Mouse (Mus musculus): Measurements from ENCODE around the gene Aldh1l1. TPM values are rescaled to one million over a fixed set of nuclear protein-coding genes. Genes with fewer than 3 reads are reported as not detected.

Gene Aldh1l1
- polyA plus RNA-seq, 1 experiment from 2014 or later, result 1.2 TPM

DNA sequence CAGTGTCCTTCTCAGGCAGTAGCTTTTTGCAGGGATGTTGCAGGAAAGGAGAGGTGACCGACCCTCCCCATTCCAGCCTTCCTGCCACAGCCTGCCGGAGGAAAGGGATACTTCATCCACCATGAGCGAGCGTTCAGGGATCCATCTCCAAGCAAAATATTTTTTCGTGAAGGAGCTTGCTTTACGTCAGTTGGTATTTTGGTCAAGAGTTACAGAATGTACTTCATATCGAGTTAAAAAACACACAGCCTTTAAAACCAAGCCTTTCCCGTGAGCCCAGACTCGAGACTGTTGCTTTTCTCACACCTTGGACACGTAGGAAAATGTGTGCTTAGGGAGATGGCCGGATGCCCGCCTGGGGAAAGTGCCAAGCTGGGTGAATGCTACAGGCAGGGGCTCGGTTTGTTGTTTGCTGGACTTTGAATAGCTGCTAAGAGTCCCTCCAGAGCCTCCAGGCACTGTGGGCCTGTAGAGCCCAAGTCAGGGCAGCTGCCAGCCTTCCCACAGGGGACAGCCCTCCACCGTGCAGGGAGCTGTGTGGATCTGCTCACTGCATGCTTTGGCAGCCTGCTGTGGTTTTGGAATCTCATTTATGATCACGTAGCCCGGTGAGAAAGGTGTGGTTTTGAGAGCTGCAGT is 20.6 kb downstream of the Aldh1l1 start:
- WGBS (ENCODE audit: insufficient replicate concordance), result 49% methylated on average over 16 of the region's 16 CpGs
- H3K4me2 ChIP-seq, result no peak overlapping the region
- H3K36me3 ChIP-seq (ENCODE audit: control insufficient read depth, insufficient read depth, low read length), result no peaks in the 10 kb centered on the region
- H3K9me3 ChIP-seq (replicated peaks; ENCODE audit: control insufficient read depth, low read length), result no peaks in the 10 kb centered on the region
- H3K4me3 ChIP-seq (ENCODE audit: low read depth, low read length), result no peak overlapping the region
- H3K9ac ChIP-seq (ENCODE audit: low read depth, low read length), result peak overlapping the region; percentile 59
- peak overlapping the region; percentile 41 for H3K27ac ChIP-seq (ENCODE audit: low read depth, low read length)
- H3K4me1 ChIP-seq (ENCODE audit: control insufficient read depth, insufficient read depth, low read length), result peaks cover 30% of the 10 kb centered on the region
- H3K27me3 ChIP-seq (ENCODE audit: control insufficient read depth, insufficient read depth, low read length), result no peaks in the 10 kb centered on the region
- no peak for ATAC-seq (replicated peaks; ENCODE audit: insufficient number of reproducible peaks, low FRiP score, low TSS enrichment)

GRCm38 (mm10) chr6:90507443-90507842 is 21.2 kb downstream of the Aldh1l1 start:
- Histone ChIP-seq H3K4me3 (ENCODE audit: low read depth, low read length) (no peak overlapping the region), H3K9ac (ENCODE audit: low read depth, low read length) (peak overlapping the region; percentile 59; the same call in 1 of the 2 replicates), H3K4me2 (no peak overlapping the region)

GRCm38 (mm10) chr6:90508197-90508624 is 22.0 kb downstream of the Aldh1l1 start:
- H3K4me3 ChIP-seq (ENCODE audit: low read depth, low read length), result no peak overlapping the region
- no peaks in the 10 kb centered on the region for H3K9me3 ChIP-seq (replicated peaks; ENCODE audit: control insufficient read depth, low read length)
- H3K4me2 ChIP-seq, result peak overlapping the region; percentile 16; the same call in 1 of the 2 replicates
- H3K27ac ChIP-seq (ENCODE audit: low read depth, low read length), result peak overlapping the region; percentile 54
- WGBS (ENCODE audit: insufficient replicate concordance), result 37% methylated on average over 4 of the region's 4 CpGs
- H3K4me1 ChIP-seq (ENCODE audit: control insufficient read depth, insufficient read depth, low read length), result peaks cover 30% of the 10 kb centered on the region
- no peaks in the 10 kb centered on the region for H3K36me3 ChIP-seq (ENCODE audit: control insufficient read depth, insufficient read depth, low read length)
- no peaks in the 10 kb centered on the region for H3K27me3 ChIP-seq (ENCODE audit: control insufficient read depth, insufficient read depth, low read length)
- no peak overlapping the region for H3K9ac ChIP-seq (ENCODE audit: low read depth, low read length)
- ATAC-seq (replicated peaks; ENCODE audit: insufficient number of reproducible peaks, low FRiP score, low TSS enrichment), result peak; percentile 53

More at GRCm38 (mm10) chr6:90507443-90507842, 21.2 kb downstream of the Aldh1l1 start:
- no peak for ATAC-seq (replicated peaks; ENCODE audit: insufficient number of reproducible peaks, low FRiP score, low TSS enrichment)
- no peaks in the 10 kb centered on the region for H3K27me3 ChIP-seq (ENCODE audit: control insufficient read depth, insufficient read depth, low read length)
- peak overlapping the region; percentile 54 for H3K27ac ChIP-seq (ENCODE audit: low read depth, low read length)
- no peaks in the 10 kb centered on the region for H3K9me3 ChIP-seq (replicated peaks; ENCODE audit: control insufficient read depth, low read length)
- no peaks in the 10 kb centered on the region for H3K36me3 ChIP-seq (ENCODE audit: control insufficient read depth, insufficient read depth, low read length)
- peaks cover 30% of the 10 kb centered on the region for H3K4me1 ChIP-seq (ENCODE audit: control insufficient read depth, insufficient read depth, low read length)

DNA sequence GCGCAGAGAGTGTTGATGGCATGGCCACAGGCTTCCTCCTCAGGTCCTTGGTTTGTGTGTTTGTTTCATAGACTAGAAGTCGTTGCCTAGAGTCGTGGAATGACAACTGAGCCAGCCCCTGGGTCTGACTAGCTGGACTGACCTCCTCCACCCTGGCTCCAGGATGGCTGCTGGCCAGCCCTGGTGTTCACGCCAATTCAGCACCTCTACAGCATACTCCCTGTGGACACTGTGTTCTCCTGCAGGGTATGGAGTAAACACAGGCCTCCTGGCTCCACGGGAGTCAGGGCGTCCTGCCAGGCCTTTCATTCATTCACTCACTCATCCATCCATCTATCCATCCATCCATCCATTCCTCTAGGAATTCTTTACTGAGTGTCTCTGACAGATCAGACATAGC is 22.9 kb downstream of the Aldh1l1 start:
- 51% methylated on average over 6 of the region's 6 CpGs for whole genome bisulfite sequencing (ENCODE audit: insufficient replicate concordance)

GRCm38 (mm10) chr6:90512416-90512815 is 26.2 kb downstream of the Aldh1l1 start:
- WGBS (ENCODE audit: insufficient replicate concordance), result 76% methylated on average over 5 of the region's 5 CpGs
- no peak for ATAC-seq (replicated peaks; ENCODE audit: insufficient number of reproducible peaks, low FRiP score, low TSS enrichment)

More for the DNA sequence above, 22.9 kb downstream of the Aldh1l1 start:
- H3K27me3 ChIP-seq (ENCODE audit: control insufficient read depth, insufficient read depth, low read length), result no peaks in the 10 kb centered on the region
- H3K36me3 ChIP-seq (ENCODE audit: control insufficient read depth, insufficient read depth, low read length), result no peaks in the 10 kb centered on the region
- H3K4me1 ChIP-seq (ENCODE audit: control insufficient read depth, insufficient read depth, low read length), result peaks cover 30% of the 10 kb centered on the region
- no peak overlapping the region for H3K9ac ChIP-seq (ENCODE audit: low read depth, low read length)
- H3K27ac ChIP-seq (ENCODE audit: low read depth, low read length), result peak overlapping the region; percentile 54
- ATAC-seq (replicated peaks; ENCODE audit: insufficient number of reproducible peaks, low FRiP score, low TSS enrichment), result 0 out of 2 replicates have a peak, but pooled peaks have one; percentile 22
- no peak overlapping the region for H3K4me2 ChIP-seq
- no peak overlapping the region for H3K4me3 ChIP-seq (ENCODE audit: low read depth, low read length)
- no peaks in the 10 kb centered on the region for H3K9me3 ChIP-seq (replicated peaks; ENCODE audit: control insufficient read depth, low read length)

DNA sequence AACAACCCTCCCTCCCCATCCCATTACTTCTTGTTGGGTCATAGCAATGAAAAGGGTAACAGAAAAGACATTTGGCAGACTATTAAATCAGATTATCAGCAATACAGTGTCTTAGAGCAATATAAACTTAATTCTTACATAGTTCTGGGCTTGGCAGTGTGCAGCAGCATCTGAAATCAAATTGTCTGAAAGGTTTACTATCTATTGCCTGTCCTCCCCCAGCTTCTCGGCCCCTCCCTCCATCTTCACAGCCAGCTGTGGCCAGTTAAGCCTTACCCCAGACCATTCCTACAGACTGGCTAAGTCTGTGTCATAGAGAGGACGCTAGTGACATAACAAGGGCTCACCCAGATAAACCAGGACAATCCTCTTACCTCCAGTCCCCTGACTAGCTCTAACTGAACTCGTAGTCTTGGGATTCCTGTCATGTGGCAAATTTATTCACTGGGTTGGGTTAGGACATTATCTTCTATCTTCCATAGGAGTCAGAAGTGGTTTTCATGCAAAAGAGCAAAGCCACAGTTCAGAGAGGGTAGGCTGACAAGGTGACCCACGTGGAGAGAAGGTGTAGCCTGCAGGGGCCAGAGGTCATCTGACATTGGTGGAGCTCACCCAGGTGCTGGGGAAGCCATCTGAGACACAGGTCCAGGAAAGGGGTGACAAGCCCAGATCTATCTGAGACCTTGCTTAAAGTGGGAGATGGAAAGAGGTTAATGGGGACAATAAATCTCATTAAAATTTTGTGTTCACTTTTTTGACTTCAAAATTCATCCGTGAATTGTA is 27.0 kb downstream of the Aldh1l1 start:
- Histone ChIP-seq H3K9ac (ENCODE audit: low read depth, low read length) (no peak overlapping the region), H3K4me2 (no peak overlapping the region), H3K4me3 (ENCODE audit: low read depth, low read length) (no peak overlapping the region), H3K4me1 (ENCODE audit: control insufficient read depth, insufficient read depth, low read length) (peaks cover 11% of the 10 kb centered on the region), H3K27ac (ENCODE audit: low read depth, low read length) (no peak overlapping the region), H3K36me3 (ENCODE audit: control insufficient read depth, insufficient read depth, low read length) (no peaks in the 10 kb centered on the region), H3K9me3 (replicated peaks; ENCODE audit: control insufficient read depth, low read length) (no peaks in the 10 kb centered on the region), H3K27me3 (ENCODE audit: control insufficient read depth, insufficient read depth, low read length) (no peaks in the 10 kb centered on the region)
- WGBS (ENCODE audit: insufficient replicate concordance), result 61% methylated on average over 5 of the region's 5 CpGs
- no peak for ATAC-seq (replicated peaks; ENCODE audit: insufficient number of reproducible peaks, low FRiP score, low TSS enrichment)

More at GRCm38 (mm10) chr6:90512416-90512815, 26.2 kb downstream of the Aldh1l1 start:
- no peaks in the 10 kb centered on the region for H3K9me3 ChIP-seq (replicated peaks; ENCODE audit: control insufficient read depth, low read length)
- peaks cover 19% of the 10 kb centered on the region for H3K4me1 ChIP-seq (ENCODE audit: control insufficient read depth, insufficient read depth, low read length)
- H3K4me2 ChIP-seq, result no peak overlapping the region
- no peaks in the 10 kb centered on the region for H3K27me3 ChIP-seq (ENCODE audit: control insufficient read depth, insufficient read depth, low read length)
- no peak overlapping the region for H3K9ac ChIP-seq (ENCODE audit: low read depth, low read length)
- no peak overlapping the region for H3K27ac ChIP-seq (ENCODE audit: low read depth, low read length)
- no peaks in the 10 kb centered on the region for H3K36me3 ChIP-seq (ENCODE audit: control insufficient read depth, insufficient read depth, low read length)
- no peak overlapping the region for H3K4me3 ChIP-seq (ENCODE audit: low read depth, low read length)

GRCm38 (mm10) chr6:90514369-90514768 is 28.1 kb downstream of the Aldh1l1 start:
- Histone ChIP-seq H3K4me3 (ENCODE audit: low read depth, low read length) (no peak overlapping the region), H3K4me2 (no peak overlapping the region), H3K27me3 (ENCODE audit: control insufficient read depth, insufficient read depth, low read length) (no peaks in the 10 kb centered on the region), H3K9me3 (replicated peaks; ENCODE audit: control insufficient read depth, low read length) (no peaks in the 10 kb centered on the region), H3K4me1 (ENCODE audit: control insufficient read depth, insufficient read depth, low read length) (no peaks in the 10 kb centered on the region), H3K36me3 (ENCODE audit: control insufficient read depth, insufficient read depth, low read length) (no peaks in the 10 kb centered on the region), H3K27ac (ENCODE audit: low read depth, low read length) (no peak overlapping the region), H3K9ac (ENCODE audit: low read depth, low read length) (no peak overlapping the region)
- no peak for ATAC-seq (replicated peaks; ENCODE audit: insufficient number of reproducible peaks, low FRiP score, low TSS enrichment)

- no peaks in the 10 kb centered on the region for H3K36me3 ChIP-seq (ENCODE audit: control insufficient read depth, insufficient read depth, low read length)
- no peak overlapping the region for H3K9ac ChIP-seq (ENCODE audit: low read depth, low read length)
- ATAC-seq (replicated peaks; ENCODE audit: insufficient number of reproducible peaks, low FRiP score, low TSS enrichment), result 0 out of 2 replicates have a peak, but pooled peaks have one; percentile 61
- H3K4me2 ChIP-seq, result no peak overlapping the region
- H3K9me3 ChIP-seq (replicated peaks; ENCODE audit: control insufficient read depth, low read length), result no peaks in the 10 kb centered on the region
- H3K4me1 ChIP-seq (ENCODE audit: control insufficient read depth, insufficient read depth, low read length), result no peaks in the 10 kb centered on the region
- H3K4me3 ChIP-seq (ENCODE audit: low read depth, low read length), result no peak overlapping the region
- no peaks in the 10 kb centered on the region for H3K27me3 ChIP-seq (ENCODE audit: control insufficient read depth, insufficient read depth, low read length)
- H3K27ac ChIP-seq (ENCODE audit: low read depth, low read length), result no peak overlapping the region
- WGBS (ENCODE audit: insufficient replicate concordance), result 29% methylated on average over 4 of the region's 4 CpGs
Observed at GRCm38 (mm10) chr6:90514883-90515405, 28.7 kb downstream of the Aldh1l1 start.

All from heart, embryonic 11.5 days (tissue).